Mouse (Mus musculus) ES-CJ7 (cell line): ENCODE measurements around the gene Olfr311.
"Not testable (repeated sequence)": the region's sequence is repeated elsewhere in the genome, so short reads cannot be mapped to it uniquely, and the experiment has no call there.

Experiments used
- DNase-seq: peaks from one replicate; pipeline ENCODE4 v3.0.0; 2011; ENCODE audit warnings: low read depth, low spot score

Gene Olfr311

DNA sequence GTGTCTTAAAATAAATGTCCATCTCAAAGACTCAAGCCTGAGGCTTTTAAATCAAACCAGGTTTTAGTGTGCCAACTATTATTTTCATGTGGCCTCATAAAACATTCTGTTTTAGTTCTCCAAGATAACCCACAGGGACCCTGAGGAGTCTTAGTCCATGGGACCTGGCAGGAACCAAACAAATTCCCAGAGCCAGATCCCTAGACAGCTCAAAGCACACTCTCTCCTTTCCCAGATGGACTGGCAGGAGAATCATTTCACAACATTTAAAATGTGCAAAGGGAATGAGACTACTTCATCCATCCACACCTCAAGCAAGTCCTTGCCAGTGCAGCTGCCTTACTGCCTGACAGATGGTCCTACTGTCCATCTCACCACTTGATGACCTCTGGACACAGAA, at the start of gene Olfr311:
Olfr311 (plus strand) TSS at position 301 of the 400 bp plus-strand sequence.
- not testable (repeated sequence) for DNase-seq

DNA sequence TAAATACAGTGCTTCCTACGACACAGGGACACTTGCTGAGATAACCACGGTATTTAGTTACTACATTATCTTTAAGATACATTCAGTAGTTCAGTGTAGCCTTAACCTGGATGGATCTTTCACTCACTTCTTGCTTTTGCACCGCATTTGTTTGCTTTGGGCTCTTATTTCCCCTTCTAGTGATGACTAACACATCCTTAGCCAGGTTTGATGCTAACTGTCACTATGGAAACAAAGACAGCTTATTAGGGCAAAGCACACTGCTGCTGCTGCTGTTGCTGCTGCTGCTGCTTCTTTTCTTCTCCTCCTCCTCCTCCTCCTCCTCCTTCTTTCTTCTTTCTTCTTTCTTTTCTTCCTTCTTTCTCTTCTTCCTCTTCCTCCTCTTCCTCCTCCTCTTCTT, 49.5 kb upstream of the Olfr311 start:
- no peak for DNase-seq

DNA sequence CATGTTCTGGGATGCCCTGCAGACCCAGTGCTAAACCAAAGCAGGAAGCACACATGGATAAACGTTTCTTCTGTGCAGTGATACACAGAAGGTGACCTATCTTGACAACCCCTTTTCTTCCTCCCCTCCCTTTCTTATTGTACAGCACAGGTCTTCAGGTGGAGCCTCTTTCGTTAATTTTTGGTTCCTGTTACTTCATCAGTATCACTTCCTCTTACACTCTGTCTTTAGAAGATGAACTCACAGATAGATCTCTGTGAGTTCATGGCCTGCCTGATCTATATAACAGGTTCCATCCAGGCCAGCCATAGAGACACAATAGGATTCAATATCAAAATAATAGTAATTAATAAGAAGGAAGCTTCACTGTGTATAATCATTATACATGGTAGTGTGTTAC, 49.0 kb upstream of the Olfr311 start:
- DNase-seq: no peak

DNA sequence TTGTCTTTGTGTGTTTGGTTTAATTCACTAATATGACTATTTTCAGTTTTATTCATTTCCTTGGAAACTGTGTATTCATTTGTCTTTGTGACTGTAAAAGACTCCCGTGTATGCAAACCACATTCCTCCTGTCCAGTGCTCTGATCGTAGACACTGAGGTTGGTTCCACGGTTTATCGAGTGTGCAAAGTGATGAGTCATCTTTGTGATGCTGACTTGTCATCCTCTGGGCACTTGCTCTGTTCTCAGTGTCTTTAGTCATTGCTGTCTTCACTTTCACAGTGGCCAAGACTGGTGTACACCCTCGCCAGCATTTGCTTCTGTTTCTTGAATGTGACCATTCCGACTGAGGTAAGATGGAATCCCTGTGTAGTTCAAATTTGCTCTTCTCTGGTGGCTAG, 48.4 kb upstream of the Olfr311 start:
- DNase-seq: no peak

DNA sequence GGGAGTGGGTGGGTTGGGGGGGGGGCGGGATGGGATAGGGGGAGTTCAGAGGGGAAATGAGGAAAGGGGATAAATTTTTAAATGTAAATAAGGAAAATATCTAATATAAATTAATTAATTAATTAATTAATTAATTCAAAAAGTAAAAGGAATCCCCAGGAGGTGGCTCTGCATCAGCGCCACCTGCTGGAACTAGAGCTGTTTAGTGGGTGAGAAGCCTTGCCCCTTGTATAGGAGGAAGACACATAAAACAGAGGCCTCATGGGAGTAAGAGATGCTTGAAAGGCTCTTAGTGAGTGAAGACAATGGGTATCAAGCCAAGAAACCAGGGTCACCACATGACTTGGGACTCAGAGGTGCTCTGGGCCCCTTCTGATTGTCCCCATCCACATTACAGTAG, 43.2 kb upstream of the Olfr311 start:
- DNase-seq: no peak

DNA sequence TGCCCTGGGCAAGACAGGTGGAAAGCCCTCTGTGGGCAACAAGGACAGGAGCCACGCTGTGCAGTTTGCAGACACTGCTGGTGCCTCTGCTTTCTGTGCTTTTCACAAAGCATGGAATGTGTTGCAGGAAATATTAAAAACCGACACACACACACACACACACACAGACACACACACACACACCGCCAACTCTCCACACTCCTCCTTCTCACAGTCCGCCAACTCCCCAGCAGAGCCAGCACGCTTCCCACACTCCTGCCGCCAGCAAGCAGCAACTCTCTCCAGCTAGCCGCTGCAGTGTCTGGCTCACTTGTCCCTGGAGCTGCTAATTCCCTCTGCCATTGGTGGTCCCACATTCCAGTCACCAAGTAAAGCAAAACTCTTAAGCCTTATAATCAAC, 42.2 kb upstream of the Olfr311 start:
- DNase-seq: no peak

DNA sequence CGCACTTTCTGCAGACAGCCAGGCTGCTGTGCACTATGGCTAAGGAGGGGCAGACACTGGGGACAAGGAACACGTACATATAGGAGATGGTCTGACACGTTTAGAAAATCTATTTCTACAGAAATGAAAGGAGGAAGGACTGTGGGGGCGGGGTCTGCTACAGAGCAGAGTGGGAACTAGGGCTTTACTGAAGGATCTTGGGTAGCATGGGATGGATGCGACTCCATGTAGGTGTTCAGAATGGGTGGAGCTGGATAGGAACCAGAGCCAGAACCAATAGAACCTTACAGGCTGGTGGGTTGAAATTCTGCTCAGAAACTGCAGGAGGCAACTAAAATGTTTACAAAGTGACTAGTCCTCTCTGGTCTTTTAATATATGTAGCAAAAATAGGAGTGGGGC, 39.3 kb upstream of the Olfr311 start:
- no peak for DNase-seq

DNA sequence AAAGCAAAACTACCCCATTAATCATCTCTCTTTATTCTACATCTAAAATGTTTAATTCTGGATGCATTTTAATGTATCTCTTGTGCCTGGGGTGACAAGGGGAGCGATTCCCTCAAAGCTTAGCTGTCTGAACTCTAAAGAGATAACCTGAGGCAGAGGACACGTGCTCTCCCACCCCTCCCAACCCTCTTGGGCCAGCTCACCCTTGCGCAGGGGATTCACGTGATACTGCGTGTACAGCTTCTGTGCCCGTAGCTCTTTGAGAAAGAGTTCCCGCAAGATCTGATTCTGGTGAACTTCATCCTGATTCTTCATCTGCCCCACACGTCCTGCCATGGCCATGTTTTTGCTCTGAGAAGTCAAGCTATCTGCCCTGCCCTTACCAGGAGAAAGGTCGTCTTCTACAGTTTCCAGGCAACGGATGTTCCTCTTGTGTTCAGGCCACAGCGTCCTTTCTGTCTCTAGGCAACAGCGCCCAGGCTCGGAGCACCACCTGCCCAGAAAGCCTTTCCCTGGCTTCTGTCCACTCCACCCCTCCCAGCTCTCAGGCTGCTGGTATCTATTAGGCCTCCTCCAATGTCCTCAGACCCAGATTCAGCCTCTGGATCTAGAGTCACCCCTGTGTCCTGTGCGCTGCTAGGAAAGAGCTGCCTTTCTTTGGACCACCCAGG, 37.4 kb upstream of the Olfr311 start, which contains the start of gene Fam183b:
Fam183b (minus strand) TSS at position 403 of the 671 bp plus-strand sequence.
- peak; percentile 59 for DNase-seq

DNA sequence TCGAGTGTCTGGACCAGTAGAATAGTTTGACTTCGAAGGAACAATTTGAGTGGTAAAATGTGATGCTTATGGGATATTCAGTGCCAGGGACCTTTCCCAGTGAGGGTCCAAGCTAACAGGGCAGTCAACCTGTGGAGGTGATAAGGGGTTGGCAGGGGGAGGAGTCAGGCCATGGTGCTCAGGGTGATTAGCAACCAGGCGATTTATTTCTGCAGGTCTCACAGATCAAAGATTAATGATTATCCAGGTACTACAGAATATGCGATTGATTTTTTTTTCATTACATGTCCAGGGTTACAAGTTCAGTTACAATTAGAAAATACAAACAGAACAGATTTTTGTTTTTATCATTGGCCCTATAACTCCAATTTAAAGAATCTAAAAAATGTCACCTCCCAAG, 35.2 kb upstream of the Olfr311 start:
- no peak for DNase-seq

DNA sequence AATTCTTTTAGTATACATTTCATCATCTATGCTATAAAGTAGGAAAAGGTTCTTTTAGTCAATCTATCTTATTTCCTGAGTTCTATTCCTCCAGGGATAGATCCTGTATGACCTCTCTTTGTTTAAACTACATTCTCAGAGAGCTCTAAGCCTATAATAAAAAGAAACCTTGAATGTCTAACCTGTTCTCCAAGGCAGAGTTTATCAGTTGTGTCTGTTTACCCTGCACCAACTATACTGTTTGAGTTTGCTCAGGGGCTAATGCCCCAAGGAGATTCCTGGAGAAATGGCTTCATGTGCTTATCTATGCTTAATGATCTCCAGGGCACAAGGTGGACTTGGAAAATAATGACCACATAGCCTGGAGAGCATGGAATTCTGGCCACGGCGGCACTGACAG, 34.7 kb upstream of the Olfr311 start:
- no peak for DNase-seq

DNA sequence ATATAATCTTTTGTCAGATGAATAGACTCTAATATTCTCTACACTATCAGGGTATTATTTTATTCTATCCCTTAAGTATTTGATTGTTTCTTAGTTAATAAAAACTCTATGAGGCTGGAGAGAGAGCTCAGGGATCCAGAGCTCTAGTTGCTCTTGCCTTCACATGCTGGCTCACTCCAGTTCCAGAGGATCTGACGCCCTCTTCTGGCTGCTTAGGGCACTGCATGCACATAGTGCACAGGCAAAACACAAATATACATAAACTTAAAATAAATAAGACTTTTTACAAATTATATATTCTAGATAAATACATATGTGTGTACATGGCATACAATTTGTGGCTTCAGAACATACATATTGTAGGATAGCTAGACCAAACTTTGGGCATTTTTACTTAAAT, 27.1 kb upstream of the Olfr311 start:
- peak; percentile 35 for DNase-seq

DNA sequence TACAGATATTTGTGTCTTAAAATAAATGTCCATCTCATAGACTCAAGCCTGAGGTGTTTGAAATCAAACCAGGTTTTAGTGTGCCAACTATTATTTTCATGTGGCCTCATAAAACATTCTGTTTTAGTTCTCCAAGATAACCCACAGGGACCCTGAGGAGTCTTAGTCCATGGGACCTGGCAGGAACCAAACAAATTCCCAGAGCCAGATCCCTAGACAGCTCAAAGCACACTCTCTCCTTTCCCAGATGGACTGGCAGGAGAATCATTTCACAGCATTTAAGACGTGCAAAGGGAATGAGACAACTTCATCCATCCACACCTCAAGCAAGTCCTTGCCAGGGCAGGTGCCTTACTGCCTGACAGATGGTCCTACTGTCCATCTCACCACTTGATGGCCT, 24.4 kb upstream of the Olfr311 start, which contains the start of gene Olfr313:
Olfr313 (plus strand) TSS at position 301 of the 400 bp plus-strand sequence.
- not testable (repeated sequence) for DNase-seq

DNA sequence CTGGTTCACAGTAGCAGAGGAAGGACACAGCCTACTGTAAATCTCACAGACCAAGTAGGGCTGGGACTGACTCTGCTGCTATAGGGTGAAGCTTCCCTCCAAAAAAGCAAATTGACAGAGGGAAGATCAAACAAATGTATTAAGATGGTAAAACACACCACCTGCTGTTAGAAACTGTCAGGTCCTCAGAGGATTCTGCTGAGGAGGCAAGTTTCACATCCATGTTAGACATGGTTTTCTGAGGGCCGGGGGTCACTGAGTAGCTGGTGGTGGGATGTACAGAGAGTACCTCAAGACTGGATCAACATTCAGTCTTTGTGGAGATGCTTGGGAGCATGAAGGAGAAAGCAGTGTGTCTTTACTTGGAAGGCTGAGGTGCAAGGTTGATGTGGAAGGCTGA, 23.4 kb upstream of the Olfr311 start:
- no peak for DNase-seq

DNA sequence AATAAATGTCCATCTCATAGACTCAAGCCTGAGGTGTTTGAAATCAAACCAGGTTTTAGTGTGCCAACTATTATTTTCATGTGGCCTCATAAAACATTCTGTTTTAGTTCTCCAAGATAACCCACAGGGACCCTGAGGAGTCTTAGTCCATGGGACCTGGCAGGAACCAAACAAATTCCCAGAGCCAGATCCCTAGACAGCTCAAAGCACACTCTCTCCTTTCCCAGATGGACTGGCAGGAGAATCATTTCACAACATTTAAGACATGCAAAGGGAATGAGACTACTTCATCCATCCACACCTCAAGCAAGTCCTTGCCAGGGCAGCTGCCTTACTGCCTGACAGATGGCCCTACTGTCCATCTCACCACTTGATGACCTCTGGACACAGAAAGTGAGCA, 10.1 kb upstream of the Olfr311 start, which contains the start of gene Olfr312:
Olfr312 (plus strand) TSS at position 301 of the 400 bp plus-strand sequence.
- DNase-seq: not testable (repeated sequence)

DNA sequence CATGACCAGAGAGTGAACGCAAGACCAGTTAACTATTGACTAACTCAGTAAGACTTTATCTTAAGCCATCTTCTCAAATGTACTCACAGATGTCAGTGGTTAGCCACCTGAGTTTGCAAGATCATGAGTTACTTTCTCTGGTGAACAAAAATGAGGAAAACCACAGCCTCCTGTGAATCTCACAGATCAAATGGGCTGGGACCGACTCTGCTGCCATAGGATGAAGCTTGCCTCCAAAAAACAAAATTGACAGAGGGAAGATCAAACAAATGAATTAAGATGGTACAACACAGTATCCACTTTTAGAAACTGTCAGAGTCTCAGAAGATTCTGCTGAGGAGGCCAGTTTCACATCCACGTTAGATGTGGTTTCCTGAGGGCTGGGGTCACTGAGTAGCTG, 9.3 kb upstream of the Olfr311 start:
- no peak for DNase-seq

DNA sequence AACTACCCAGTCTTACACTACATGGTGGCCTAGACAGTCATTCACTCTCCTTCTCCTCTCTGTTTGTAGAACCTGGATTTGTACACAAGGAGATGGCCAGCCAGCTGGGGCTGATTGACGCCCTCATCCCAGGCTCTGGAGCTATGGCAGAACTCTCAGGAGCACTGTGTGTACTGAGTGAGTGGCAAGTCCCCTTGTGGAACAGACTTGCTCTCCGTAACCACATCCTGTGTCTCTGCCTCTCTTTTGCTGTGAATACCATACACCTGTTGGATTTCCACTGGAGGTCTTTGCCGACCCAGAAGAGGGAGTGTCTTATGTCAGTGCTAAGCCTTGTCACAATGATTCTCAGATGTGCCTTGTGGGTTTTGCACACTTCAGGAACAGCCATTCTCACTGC, 6.5 kb upstream of the Olfr311 start:
- not testable (repeated sequence) for DNase-seq

DNA sequence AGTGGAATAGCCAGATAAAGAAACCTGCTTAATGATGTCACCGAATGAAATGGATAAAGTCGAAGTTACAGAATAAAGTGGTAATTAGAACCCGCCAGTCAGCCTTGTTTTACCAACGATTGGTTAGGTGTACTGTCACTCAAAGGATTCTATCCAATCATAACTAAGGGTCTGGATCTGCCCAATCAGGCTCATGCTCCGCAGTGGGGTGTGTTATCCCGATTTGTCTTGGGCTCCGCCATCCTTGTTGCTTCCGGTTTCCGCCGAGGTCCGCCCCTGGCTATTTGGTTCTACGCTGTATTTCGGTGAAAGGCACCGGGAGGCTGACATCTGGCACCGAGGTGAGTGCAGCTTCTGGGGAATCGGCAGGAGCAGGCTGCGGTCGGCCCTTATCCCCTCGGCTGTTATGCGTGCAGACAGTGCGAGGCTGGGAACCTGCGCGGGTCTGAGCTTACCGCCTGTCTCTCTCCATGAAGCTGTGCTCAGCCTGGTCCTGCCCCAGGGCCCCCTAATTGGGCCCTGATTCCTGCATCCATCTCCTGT, 7.9 kb downstream of the Olfr311 start, which contains the start of gene Gm12258:
Gm12258 (plus strand) TSS at position 240 of the 543 bp plus-strand sequence.
- DNase-seq: peak; percentile 99

DNA sequence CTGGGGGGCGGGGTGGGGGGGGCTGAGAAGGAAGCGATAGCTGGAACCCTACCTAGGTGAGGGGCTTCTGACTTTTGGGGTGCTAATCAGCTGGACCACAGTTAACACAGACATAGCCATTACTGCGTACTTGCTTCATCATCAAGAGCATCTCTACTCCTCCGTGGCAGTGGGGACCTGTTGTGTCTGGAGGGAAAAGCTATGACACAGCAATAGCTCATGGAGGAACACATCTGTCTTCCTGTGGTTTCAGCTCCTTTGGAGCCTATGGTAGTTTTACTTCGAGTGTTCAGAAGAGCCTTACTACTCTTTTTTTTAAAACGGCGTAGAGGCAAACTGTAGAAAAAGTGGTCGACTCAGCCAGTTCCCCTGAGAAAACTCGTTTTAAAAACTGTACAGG, 8.6 kb downstream of the Olfr311 start:
- no peak for DNase-seq

DNA sequence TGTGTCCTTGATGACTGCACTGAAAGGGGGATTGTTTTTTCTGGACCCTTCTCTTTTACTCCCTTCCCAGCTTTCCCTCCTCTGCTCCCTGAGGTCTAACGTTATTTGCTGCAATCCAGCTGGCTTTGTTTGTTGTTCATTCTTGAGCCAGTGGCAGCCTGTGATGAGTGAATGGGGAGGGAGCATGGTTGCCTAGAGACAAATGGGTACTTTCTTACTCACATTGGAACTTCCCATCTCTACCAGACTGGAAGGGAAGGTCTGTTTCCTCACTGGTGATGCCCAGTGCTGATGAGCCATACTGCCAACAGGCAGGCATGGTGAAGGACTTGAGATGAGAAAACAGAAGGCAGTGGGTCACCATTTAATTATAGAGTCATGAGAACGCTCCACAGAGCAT, 10.7 kb downstream of the Olfr311 start:
- DNase-seq: no peak

DNA sequence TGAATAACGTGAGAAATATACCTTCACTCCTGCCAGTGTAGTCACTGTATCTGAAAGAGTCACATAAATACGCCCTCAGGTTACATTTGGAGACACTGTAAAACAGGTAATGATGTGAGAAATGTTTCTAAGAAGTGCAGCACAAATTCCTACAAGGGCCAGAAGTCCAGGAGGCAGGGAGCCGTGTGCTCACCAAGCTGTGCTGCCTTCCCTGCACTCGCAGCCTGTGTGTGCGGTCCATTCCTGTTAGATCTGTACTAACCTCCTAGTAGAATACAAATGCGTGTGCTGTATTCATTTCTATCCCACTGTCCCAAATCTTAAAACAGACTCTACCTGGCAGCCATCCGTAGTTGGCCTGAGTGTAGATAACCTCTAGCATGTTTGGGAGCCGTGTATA, 21.7 kb downstream of the Olfr311 start:
- no peak for DNase-seq

DNA sequence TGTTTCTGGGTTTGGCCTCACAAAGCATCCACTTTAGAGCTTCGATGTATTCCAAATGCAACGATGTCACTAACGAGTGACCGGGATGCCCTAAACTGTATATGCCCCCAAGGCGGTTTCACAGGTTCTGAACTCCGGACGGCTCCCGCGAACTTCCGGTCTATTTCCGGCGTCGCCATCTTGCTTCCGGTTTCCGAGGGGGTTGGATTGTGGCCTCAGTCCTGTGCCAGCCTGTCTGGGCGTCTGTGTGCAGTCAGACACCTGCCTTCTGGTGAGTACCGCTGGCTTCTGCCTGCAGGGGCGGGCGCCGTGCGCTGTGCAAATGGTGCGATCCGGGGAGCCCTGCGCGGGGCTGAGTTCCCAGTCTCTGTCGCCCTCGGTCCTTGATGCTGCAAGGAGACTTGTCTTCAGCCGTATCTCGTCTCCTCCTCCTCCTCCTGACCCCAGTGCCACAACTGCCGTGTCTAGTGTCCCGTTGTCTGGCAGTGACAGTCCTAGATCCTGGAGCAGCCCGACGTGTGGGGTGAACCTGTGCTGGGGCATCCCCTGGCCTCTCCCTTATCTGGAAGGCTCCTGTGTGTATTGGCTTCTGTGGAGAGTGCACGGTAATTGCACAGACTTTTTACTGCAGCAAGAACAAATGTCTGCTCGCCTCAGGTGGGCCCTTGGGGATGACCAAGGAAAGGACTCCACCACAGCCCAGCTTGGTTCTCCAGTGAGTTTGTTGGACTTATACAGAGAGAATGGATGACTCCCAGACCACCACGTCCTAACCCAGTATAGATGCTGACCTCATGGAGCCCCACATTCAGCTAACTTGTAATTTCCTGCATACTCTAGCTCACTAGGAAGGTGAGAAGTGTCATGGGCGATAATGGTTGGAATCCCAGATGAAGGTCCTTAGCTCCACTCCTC, 28.2 kb downstream of the Olfr311 start, which contains the start of gene 2810021J22Rik:
2810021J22Rik (plus strand) TSS at position 178 of the 915 bp plus-strand sequence.
- peak; percentile 86 for DNase-seq

DNA sequence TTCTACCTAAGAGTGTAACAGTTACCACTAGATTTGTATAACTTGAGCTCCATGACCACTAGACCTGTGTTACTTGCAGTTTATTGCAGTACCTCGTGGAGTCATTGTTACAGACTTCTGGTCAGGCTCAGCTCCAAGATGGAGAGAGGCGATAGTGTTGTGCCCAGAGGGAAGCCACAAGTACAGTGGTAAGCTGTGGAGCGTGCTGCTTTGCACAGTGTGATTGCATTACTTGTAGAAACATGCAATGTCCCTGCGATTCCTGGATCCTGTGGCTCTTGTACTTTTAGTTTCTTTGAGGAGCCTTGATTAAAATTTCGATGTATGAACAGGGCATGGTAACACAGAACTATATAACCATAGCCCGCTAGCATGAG, 28.9 kb downstream of the Olfr311 start:
- no peak for DNase-seq
